Mouse (Mus musculus) urinary bladder, adult 18-20 months (tissue): ENCODE measurements at regions not wholly inside any gene's neighbourhood (a gene's known extent, or its start where the extent isn't known, plus 50 kb on each side); places are given as distances from the start of the nearest gene placed in this dataset.

Source experiments
- DNase-seq, 2 experiments: peaks; one replicate each; pipeline ENCODE4 v3.0.0; 2022; ENCODE audit warnings: low spot score in 2 of 2, mixed read lengths in 2 of 2

- no peak for DNase-seq
Observed at GRCm38 (mm10) chr3:60917271-60917670, 85.3 kb upstream of the P2ry1 start.

- DNase-seq = no peak
Observed at GRCm38 (mm10) chr3:60926024-60926547, 76.5 kb upstream of the P2ry1 start.

GRCm38 (mm10) chr3:60928910-60929309, 73.7 kb upstream of the P2ry1 start:
- no peak for DNase-seq

- no peak for DNase-seq
Observed at GRCm38 (mm10) chr3:60934492-60934891, 68.1 kb upstream of the P2ry1 start.

- no peak for DNase-seq
Observed at GRCm38 (mm10) chr3:60941451-60941850, 61.1 kb upstream of the P2ry1 start.

- no peak for DNase-seq
Observed at GRCm38 (mm10) chr3:60948897-60949296, 53.7 kb upstream of the P2ry1 start.
